Mouse (Mus musculus) cerebellum, adult 2 months (tissue): ENCODE data around the gene Fermt1.

Experiments
- CTCF ChIP-seq: fragments of 200-500 bp; IDR thresholded peaks from 2 replicates; pipeline ENCODE4 v1.5.1; 2011; ENCODE audit warnings: low read depth, mild to moderate bottlenecking, control low read depth, low read length, moderate library complexity, borderline replicate concordance; ENCODE audit not compliant: insufficient read depth
- POLR2A ChIP-seq: fragments of 200-500 bp; IDR thresholded peaks from 2 replicates; pipeline ENCODE4 v1.6.1; 2011; ENCODE audit warnings: low read length, control low read depth, borderline replicate concordance; ENCODE audit not compliant: insufficient read depth

- no peak for TF ChIP-seq POLR2A
- peak; percentile 55; the same call in 1 of the 2 replicates for TF ChIP-seq CTCF
Observed at GRCm38 (mm10) chr2:132903498-132903897, 42.2 kb downstream of the Fermt1 start.
